Mouse (Mus musculus) midbrain, embryonic 11.5 days (tissue): ENCODE results near the gene Klrb1a. TPM values are rescaled to one million over a fixed set of nuclear protein-coding genes. Genes with fewer than 3 reads are reported as not detected.
A peak's percentile ranks its signal among the peaks of the same experiment; 100 is the strongest.
"Not testable (repeated sequence)": the region's sequence is repeated elsewhere in the genome, so short reads cannot be mapped to it uniquely, and the experiment has no call there.

Experiments used
- ATAC-seq: fragments of 200-750 bp; cut with Nextera tagmentation; 2 replicates; pipeline ENCODE4 v1.8.0; 2017; ENCODE audit warnings: moderate TSS enrichment, moderate library complexity; ENCODE audit not compliant: low FRiP score
- DNase-seq: peaks from one replicate; pipeline ENCODE4 v3.0.0; 2015; ENCODE audit warnings: low spot score; ENCODE audit errors: missing footprints
- H3K27ac ChIP-seq: fragments of 300-500 bp; sonication (generic); 2 replicates; pipeline ENCODE4 v1.5.1; 2014; ENCODE audit warnings: low read depth, low read length
- H3K27me3 ChIP-seq: fragments of 300-500 bp; sonication (generic); 2 replicates; pipeline ENCODE4 v1.6.1; 2014; ENCODE audit warnings: mild to moderate bottlenecking, low read length, moderate library complexity, mixed read lengths; ENCODE audit not compliant: control insufficient read depth, insufficient read depth
- H3K36me3 ChIP-seq: fragments of 300-500 bp; sonication (generic); 2 replicates; pipeline ENCODE4 v1.6.1; 2014; ENCODE audit warnings: mild to moderate bottlenecking, low read length, moderate library complexity, mixed read lengths; ENCODE audit not compliant: control insufficient read depth, insufficient read depth
- H3K4me1 ChIP-seq: fragments of 300-500 bp; sonication (generic); 2 replicates; pipeline ENCODE4 v1.6.1; 2014; ENCODE audit warnings: low read length; ENCODE audit not compliant: control insufficient read depth, insufficient read depth
- H3K4me2 ChIP-seq: fragments of 300-500 bp; sonication (generic); 2 replicates; pipeline ENCODE4 v1.6.1; 2014; ENCODE audit warnings: mild to moderate bottlenecking, moderate library complexity
- H3K4me3 ChIP-seq: fragments of 300-500 bp; sonication (generic); 2 replicates; pipeline ENCODE4 v1.5.1; 2014; ENCODE audit warnings: low read depth, low read length
- H3K9ac ChIP-seq: fragments of 300-500 bp; sonication (generic); 2 replicates; pipeline ENCODE4 v1.6.1; 2014; ENCODE audit warnings: low read length
- H3K9me3 ChIP-seq: fragments of 300-500 bp; sonication (generic); 2 replicates; pipeline ENCODE4 v1.6.1; 2016; ENCODE audit warnings: low read length; ENCODE audit not compliant: control insufficient read depth
- WGBS: fragments of 180-500 bp; shearing (Covaris S2); extraction: QIAGEN DNeasy Blood & Tissue Kit; methylation state at CpG from one replicate; pipeline ENCODE4 v1.1.7; 2014; 5-methylcytosine and 5-hydroxymethylcytosine counted together
- polyA plus RNA-seq: library from polyadenylated mRNA; unstranded; fragments of >200 nt; fragmentation: Nextera tagmentation; extraction: Ambion mirVana; gene quantifications from 2 replicates; pipeline ENCODE4 v1.2.1, GENCODE M21; 2014

The Klrb1a gene
- polyA plus RNA-seq, 1 experiment from 2014 or later = not detected

DNA sequence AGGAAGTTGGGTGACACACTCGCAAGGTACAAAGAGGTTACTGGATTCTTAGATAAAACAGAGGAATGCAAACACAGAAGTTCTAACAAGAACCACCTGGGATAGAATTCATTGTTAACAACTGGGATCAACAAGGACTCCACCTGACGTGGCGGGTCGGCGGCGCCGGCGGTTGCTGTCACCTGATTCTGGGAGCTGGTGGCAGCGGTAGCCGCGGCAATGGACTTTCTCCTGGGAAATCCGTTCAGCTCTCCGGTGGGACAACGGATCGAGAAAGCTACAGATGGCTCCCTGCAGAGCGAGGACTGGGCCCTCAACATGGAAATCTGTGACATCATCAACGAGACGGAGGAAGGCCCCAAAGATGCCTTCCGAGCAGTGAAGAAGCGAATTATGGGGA is 21.4 kb upstream of the Klrb1a start:
- not testable (repeated sequence) for H3K4me2 ChIP-seq, H3K9me3 ChIP-seq, DNase-seq, ATAC-seq, H3K9ac ChIP-seq, H3K27me3 ChIP-seq, H3K4me3 ChIP-seq, H3K36me3 ChIP-seq, H3K4me1 ChIP-seq, H3K27ac ChIP-seq
- WGBS = 95% methylated on average over 20 of the region's 20 CpGs

DNA sequence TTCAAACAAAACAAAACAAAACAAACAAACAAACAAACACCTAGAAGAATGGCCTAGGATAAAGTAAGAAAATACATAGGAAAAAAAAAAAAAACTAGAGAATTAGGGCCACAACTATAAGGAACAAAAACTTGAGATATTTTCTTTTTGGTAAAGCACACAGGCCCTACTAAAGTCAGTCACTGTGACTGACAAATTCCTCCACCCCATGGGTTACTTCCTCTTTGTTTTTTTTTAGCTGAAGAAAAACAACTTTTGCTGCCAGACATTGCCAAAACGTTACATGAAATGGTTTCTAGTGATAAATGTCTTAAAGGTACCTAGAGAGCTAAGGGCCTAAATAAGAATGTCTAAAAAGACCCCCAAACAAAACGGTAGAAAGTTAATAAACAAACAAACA is 20.7 kb upstream of the Klrb1a start:
- no peak overlapping the region for H3K4me2 ChIP-seq
- H3K27me3 ChIP-seq = no peaks in the 10 kb centered on the region
- H3K4me3 ChIP-seq = no peak overlapping the region
- no peaks in the 10 kb centered on the region for H3K9me3 ChIP-seq
- ATAC-seq (no peak), DNase-seq (no peak)
- no peaks in the 10 kb centered on the region for H3K36me3 ChIP-seq
- H3K27ac ChIP-seq = no peak overlapping the region
- WGBS = 73% methylated on average over 2 of the region's 2 CpGs
- H3K9ac ChIP-seq = no peak overlapping the region
- H3K4me1 ChIP-seq = no peaks in the 10 kb centered on the region

DNA sequence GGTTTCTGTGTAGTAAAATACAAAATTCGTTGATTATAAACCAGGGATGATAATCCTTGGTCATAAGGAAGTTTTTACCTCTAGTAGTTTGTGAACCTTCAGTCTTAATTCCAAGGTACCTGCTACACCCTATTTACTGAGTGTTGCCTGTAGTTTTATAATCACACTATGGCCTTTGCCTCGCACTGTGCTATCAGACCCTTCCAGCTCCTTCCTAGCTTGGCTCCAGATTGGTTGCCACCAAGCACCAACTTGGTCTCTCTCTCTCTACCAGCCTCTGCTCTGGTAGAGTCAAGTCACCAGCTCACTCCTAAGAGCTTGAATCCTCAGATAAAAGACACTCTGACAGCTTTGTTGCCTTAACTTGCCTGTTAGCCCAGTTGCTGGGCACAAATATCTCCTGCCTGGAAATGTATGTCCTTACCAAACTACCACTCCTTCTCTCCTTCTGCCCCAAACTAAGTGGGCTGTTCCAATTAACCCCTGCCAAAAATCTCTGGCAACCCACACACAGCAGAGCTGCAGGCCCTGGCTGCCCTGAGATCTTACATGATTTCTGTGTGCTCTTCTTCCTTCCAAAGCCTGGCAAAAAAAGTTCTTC is 17.9 kb upstream of the Klrb1a start:
- no peaks in the 10 kb centered on the region for H3K27me3 ChIP-seq
- no peaks in the 10 kb centered on the region for H3K36me3 ChIP-seq
- H3K4me3 ChIP-seq = no peak overlapping the region
- ATAC-seq = no peak
- DNase-seq = no peak
- 85% methylated on average over 2 of the region's 2 CpGs for WGBS
- no peaks in the 10 kb centered on the region for H3K4me1 ChIP-seq
- no peak overlapping the region for H3K27ac ChIP-seq
- no peak overlapping the region for H3K4me2 ChIP-seq
- H3K9me3 ChIP-seq = no peaks in the 10 kb centered on the region
- no peak overlapping the region for H3K9ac ChIP-seq

DNA sequence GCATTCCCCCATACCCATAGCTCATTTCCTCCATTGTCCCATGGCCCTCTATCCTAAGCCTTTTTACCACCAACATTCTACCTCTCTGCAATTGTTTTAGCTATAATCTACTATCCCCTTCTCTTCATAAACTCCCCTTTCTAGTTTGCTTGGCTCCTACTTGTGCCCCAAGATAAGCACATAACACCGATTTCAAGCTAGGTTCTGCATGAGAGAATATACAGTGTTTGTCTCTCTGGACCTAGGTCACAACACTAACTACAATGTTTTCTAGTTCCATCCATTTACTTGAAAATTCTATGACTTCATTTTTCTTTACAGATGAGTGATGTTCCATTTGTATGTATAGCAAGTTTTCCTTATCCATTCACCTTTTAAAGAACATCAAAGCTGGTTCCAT is 17.3 kb upstream of the Klrb1a start:
- no peak overlapping the region for H3K4me2 ChIP-seq
- no peak overlapping the region for H3K9ac ChIP-seq
- no peaks in the 10 kb centered on the region for H3K4me1 ChIP-seq
- ATAC-seq (no peak), DNase-seq (no peak)
- H3K9me3 ChIP-seq = no peaks in the 10 kb centered on the region
- WGBS = 92% methylated on average over 1 of the region's 1 CpGs
- no peak overlapping the region for H3K4me3 ChIP-seq
- H3K27ac ChIP-seq = no peak overlapping the region
- no peaks in the 10 kb centered on the region for H3K36me3 ChIP-seq
- H3K27me3 ChIP-seq = no peaks in the 10 kb centered on the region

DNA sequence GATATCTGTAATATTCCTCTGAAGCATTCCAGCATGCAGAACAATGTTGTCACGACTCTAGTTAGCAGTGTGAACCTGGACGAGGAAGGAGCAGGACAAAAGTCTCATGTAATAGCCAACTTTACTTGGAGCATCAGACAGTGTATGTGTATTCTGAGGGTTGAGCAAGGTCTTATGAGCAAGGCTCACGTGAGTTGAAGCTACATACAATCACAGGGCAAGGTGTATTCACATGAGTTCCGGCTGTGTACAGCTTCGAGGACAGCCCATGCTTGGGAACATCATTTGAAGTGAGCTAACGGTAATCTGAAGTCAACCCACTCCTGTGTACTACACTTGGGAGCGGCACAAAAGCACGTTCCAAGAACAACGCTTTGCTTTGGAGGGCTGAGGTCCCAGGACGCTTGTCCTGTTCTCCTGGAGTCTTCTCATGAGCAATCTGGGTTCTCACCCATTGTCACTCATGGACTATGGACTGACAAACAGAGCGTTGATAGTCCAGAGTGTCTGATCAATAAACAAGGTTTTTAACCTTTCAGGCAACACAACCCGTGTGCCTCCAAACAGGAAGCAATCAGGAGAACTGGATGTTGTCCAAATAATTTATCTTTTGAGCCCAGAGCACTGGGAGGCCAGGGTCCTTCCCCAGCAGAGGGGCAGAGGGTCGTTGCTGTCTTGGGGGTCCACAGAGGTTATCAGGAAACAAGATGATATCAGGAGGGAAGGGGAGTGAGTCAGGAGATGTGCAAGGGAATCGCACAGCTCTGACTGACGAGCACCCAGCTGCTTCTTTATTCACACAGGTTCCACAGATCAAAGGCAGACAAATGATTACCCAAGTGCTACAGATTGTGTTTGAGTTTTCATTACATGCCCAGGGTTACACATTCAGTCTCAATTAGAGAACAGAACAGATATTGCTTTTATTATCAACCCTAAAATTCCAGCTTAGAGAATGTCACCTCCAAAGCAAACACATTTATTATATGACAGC is 7.9 kb upstream of the Klrb1a start:
- not testable (repeated sequence) for ATAC-seq, H3K4me2 ChIP-seq, H3K27ac ChIP-seq, H3K27me3 ChIP-seq, H3K9me3 ChIP-seq, H3K4me1 ChIP-seq, H3K9ac ChIP-seq, H3K4me3 ChIP-seq, H3K36me3 ChIP-seq, DNase-seq
- WGBS = 86% methylated on average over 15 of the region's 15 CpGs

DNA sequence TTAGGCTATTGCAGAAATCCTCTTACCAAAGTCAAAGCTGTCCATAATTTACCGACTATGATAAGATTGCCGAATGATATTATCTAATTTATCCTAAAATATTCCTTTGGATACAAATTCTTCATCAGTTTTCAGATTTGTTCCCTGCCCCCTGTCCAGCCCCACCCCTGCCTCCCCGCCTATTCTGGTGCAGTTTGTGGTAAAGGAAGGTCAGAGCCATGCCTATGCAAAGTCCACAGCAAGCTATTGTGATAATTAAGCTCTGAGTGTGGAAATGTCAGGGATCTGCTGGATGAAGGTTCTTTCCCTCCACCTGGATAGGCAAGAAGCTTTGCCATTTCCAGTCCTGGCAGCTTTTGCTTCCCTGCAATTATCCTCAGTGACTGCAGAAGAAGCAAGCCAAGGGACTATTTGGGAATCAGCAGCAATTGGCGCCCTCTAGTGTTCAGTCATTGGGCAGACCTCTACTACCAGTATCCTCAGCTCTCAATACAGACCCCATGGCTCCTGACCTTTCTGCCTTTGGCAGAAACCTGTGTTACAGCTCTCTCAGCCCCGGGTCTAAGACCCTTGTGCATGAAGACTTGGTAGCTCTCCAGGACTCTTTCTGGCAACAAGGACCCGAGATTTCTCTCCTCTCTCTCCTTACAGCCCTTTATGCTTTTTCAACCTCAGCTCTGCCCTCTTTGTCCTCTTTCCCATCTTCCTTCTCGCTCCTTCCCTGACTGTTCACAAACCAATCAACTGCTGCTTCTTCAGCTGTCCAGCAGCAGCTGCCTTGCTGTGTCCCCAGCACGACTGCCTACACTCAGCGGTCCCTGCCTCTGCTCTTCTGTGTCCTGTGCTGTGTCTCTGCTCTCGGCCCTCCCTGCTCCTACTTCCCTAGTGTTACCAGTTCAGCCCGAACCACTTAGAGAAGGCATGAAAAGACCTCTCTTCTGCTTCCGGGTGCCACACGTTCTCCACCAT is 6.7 kb upstream of the Klrb1a start:
- DNase-seq = peak; percentile 93
- not testable (repeated sequence) for H3K27me3 ChIP-seq, H3K9ac ChIP-seq, H3K4me1 ChIP-seq, H3K4me2 ChIP-seq, H3K9me3 ChIP-seq, H3K27ac ChIP-seq, H3K4me3 ChIP-seq, H3K36me3 ChIP-seq
- WGBS = 59% methylated on average over 12 of the region's 13 CpGs
- peak; percentile 94 for ATAC-seq

DNA sequence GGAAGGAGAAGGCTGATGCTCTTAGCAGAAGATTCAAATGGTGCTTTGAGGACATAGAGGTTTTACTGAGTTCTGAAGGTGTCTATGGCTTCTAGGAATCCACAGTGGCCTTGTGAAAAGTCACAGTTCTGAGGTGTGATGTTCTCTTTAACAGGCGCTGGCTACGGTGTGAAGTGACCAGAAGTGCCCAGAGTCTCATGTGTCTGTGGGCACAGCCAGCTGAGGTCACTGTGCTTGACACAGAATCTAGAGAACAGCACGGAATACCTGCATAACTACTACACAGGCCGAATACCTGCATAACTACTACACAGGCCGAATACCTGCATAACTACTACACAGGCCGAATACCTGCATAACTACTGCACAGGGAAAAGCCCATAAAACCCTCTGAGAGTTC is 1.9 kb upstream of the Klrb1a start:
- WGBS = 92% methylated on average over 6 of the region's 6 CpGs
- not testable (repeated sequence) for H3K9me3 ChIP-seq

DNA sequence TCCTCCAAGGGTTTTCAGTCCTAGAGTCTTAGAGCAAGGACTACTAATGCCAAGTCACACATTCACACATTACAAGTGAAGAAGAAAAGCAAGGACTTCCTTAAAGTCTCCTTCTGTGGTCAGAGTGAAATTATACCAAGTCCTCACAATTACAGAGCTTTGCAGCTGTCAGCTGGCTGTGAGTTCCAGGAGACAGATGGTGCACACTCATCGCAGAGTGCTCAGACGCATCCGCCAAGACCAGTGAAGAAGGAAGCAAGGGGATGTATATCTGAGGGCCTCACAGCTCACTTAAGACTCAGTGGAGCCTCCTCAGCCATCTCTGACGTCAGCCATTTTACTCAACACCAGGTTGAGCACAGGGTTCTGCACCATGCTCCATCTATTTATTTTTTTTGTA is 1.1 kb upstream of the Klrb1a start:
- H3K9ac ChIP-seq = no peak overlapping the region
- WGBS = 91% methylated on average over 4 of the region's 4 CpGs
- no peak overlapping the region for H3K4me2 ChIP-seq
- ATAC-seq = no peak
- DNase-seq = no peak
- H3K9me3 ChIP-seq = no peaks in the 10 kb centered on the region
- no peaks in the 10 kb centered on the region for H3K27me3 ChIP-seq
- H3K4me1 ChIP-seq = no peaks in the 10 kb centered on the region
- H3K4me3 ChIP-seq = no peak overlapping the region
- no peak overlapping the region for H3K27ac ChIP-seq
- H3K36me3 ChIP-seq = no peaks in the 10 kb centered on the region

More for the DNA sequence above, 1.9 kb upstream of the Klrb1a start:
- not testable (repeated sequence) for H3K27ac ChIP-seq, ATAC-seq, DNase-seq, H3K36me3 ChIP-seq, H3K4me3 ChIP-seq, H3K4me1 ChIP-seq, H3K4me2 ChIP-seq, H3K27me3 ChIP-seq, H3K9ac ChIP-seq
